Mouse (Mus musculus) heart, embryonic 14.5 days (tissue): Measurements from ENCODE around the gene Bri3bp. TPM values are rescaled to one million over a fixed set of nuclear protein-coding genes. Genes with fewer than 3 reads are reported as not detected.

Experiments used
- ATAC-seq: fragments of 200-750 bp; cut with Nextera tagmentation; 2 replicates; pipeline ENCODE4 v1.8.0; 2017; ENCODE audit warnings: low read depth, moderate TSS enrichment; ENCODE audit not compliant: insufficient number of reproducible peaks, insufficient read depth, low FRiP score
- H3K27ac ChIP-seq, 2 experiments: fragments of 200-500 bp in 1 of 2; fragments of 300-500 bp in 1 of 2; sonication (generic) in 1 of 2; replicated peaks in 1 of 2; 2 replicates each; pipeline ENCODE4 v1.5.1; 2012 to 2014; ENCODE audit warnings: low read depth in 2 of 2, low read length in 2 of 2, control low read depth in 1 of 2, mild to moderate bottlenecking in 1 of 2, mixed read lengths in 1 of 2; ENCODE audit not compliant: control insufficient read depth in 1 of 2, insufficient read depth in 1 of 2
- H3K27me3 ChIP-seq: fragments of 300-500 bp; sonication (generic); 2 replicates; pipeline ENCODE4 v1.6.1; 2014; ENCODE audit warnings: mild to moderate bottlenecking, low read length, control low read depth; ENCODE audit not compliant: control insufficient read depth, insufficient read depth
- H3K36me3 ChIP-seq: fragments of 300-500 bp; sonication (generic); 2 replicates; pipeline ENCODE4 v1.6.1; 2014; ENCODE audit warnings: mild to moderate bottlenecking, control low read depth, low read length, mixed read lengths; ENCODE audit not compliant: control insufficient read depth, insufficient read depth
- H3K4me1 ChIP-seq, 2 experiments: fragments of 200-500 bp in 1 of 2; fragments of 300-500 bp in 1 of 2; sonication (generic) in 1 of 2; 2 replicates each; pipeline ENCODE4 v1.6.1; 2012 to 2014; ENCODE audit warnings: low read length in 2 of 2, control low read depth in 1 of 2, mixed read lengths in 1 of 2; ENCODE audit not compliant: control insufficient read depth in 2 of 2, insufficient read depth in 2 of 2
- H3K4me2 ChIP-seq: fragments of 300-500 bp; sonication (generic); 2 replicates; pipeline ENCODE4 v1.6.1; 2014; ENCODE audit warnings: mild to moderate bottlenecking, low read length
- H3K4me3 ChIP-seq, 2 experiments: fragments of 200-500 bp in 1 of 2; fragments of 300-500 bp in 1 of 2; sonication (generic) in 1 of 2; 2 replicates each; pipeline ENCODE4 v1.5.1; 2012 to 2014; ENCODE audit warnings: low read length in 2 of 2, mild to moderate bottlenecking in 2 of 2, control low read depth in 1 of 2, low read depth in 1 of 2, moderate library complexity in 1 of 2; ENCODE audit not compliant: control insufficient read depth in 1 of 2, insufficient read depth in 1 of 2
- H3K9ac ChIP-seq: fragments of 300-500 bp; sonication (generic); 2 replicates; pipeline ENCODE4 v1.6.1; 2014; ENCODE audit warnings: mild to moderate bottlenecking, low read length
- H3K9me3 ChIP-seq: fragments of 300-500 bp; sonication (generic); 2 replicates; pipeline ENCODE4 v1.6.1; 2016; ENCODE audit warnings: low read length, control low read depth; ENCODE audit not compliant: control insufficient read depth
- WGBS: fragments of 180-500 bp; shearing (Covaris S2); extraction: QIAGEN DNeasy Blood & Tissue Kit; methylation state at CpG from one replicate; pipeline ENCODE4 v1.1.7; 2014; 5-methylcytosine and 5-hydroxymethylcytosine counted together
- polyA plus RNA-seq: library from polyadenylated mRNA; unstranded; fragments of >200 nt; fragmentation: Nextera tagmentation; extraction: Ambion mirVana; gene quantifications from 2 replicates; pipeline ENCODE4 v1.2.1, GENCODE M21; 2014

Bri3bp gene
- polyA plus RNA-seq, 1 experiment from 2014 or later = 34.8 TPM

DNA sequence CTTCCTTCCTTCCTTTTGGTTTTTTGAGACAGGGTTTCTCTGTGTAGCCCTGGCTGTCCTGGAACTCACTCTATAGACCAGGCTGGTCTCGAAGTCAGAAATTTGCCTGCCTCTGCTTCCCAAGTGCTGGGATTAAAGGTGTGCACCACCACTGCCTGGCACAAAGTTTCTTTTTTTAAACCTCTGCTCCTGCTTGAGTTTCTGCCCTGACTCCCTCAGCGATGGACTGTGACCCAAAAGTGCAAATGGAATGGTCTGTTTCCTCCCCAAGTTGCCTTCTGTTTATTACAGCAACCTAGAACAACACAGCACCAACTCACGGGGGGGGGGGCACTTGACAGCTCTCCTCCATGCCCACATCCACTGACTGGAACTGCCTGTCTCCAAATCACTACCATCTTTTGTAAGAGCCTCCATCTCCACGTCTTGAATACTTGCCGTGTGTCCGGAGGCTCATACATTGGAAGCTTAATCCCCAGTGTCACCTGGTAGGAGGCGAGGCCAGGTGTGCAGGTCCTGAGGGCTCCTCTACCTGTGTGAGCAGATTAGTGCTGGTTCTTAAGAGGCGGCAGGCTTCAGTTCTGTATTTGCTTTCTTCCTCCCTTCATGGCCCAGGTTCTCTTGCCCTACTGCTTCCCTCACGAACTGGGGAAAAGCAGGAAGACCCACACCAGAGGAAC is 31.6 kb downstream of the Bri3bp start:
- H3K9me3 ChIP-seq = no peaks in the 10 kb centered on the region
- no peak overlapping the region for H3K27ac ChIP-seq
- H3K36me3 ChIP-seq = no peaks in the 10 kb centered on the region
- ATAC-seq = no peak
- H3K4me2 ChIP-seq = no peak overlapping the region
- H3K9ac ChIP-seq = no peak overlapping the region
- H3K4me3 ChIP-seq = no peak overlapping the region
- H3K4me1 ChIP-seq = peaks cover 6 to 10% of the 10 kb centered on the region in 2 experiments; a peak in 3 of 4 replicates
- 63% methylated on average over 9 of the region's 9 CpGs for WGBS
- no peaks in the 10 kb centered on the region for H3K27me3 ChIP-seq

GRCm38 (mm10) chr5:125475030-125475429 is 33.7 kb downstream of the Bri3bp start:
- Histone ChIP-seq H3K27ac (no peak overlapping the region), H3K4me3 (peak overlapping the region; percentile 88 to 98), H3K27me3 (no peaks in the 10 kb centered on the region), H3K4me1 (peaks cover 6 to 10% of the 10 kb centered on the region in 2 experiments; a peak in 3 of 4 replicates), H3K4me2 (peak overlapping the region; percentile 98), H3K36me3 (no peaks in the 10 kb centered on the region), H3K9me3 (no peaks in the 10 kb centered on the region), H3K9ac (peak overlapping the region; percentile 87)
- no peak for ATAC-seq
- WGBS = 54% methylated on average over 12 of the region's 12 CpGs

DNA sequence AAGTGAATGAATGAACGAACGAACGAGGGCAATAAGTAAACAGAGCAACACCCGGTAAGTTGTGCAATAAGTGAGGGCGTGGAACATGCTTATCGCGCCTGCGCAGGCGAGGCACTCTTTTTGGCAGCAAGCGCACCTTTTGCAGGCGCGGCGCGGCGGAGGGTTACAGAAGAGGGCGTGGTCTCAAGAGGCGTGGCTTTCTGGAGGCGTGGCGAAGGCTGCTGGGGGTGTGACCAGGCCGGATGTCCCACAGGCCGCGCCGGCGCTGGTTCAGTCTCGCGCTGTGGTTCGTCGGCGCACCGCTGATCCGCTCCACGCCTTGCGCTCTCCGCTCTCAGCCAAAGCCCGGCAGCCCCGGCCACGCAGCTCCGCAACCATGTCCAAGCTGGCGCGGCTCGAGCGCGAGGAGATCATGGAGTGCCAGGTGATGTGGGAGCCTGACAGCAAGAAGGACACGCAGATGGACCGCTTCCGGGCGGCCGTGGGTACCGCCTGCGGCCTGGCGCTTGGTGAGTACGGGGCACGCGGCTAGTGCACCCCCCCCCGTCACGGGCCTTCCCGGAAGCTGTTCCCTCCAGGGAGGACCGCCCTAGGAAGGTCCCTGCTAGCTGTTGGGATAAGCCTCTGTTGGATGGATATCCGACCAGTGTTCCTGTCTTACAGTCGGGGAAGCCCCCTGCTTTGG is 34.4 kb downstream of the Bri3bp start, which contains the start of gene Aacs:
Aacs (plus strand) TSS at position 214 of the 685 bp plus-strand sequence.
- H3K36me3 ChIP-seq = no peaks in the 10 kb centered on the region
- peak within 1 kb of the TSS; percentile 98 for H3K4me2 ChIP-seq
- H3K27me3 ChIP-seq = no peaks in the 10 kb centered on the region
- H3K4me3 ChIP-seq = peak within 1 kb of the TSS; percentile 88 to 98
- peak within 1 kb of the TSS; percentile 44 to 46; a peak in 2 of 4 replicates for H3K27ac ChIP-seq
- H3K4me1 ChIP-seq = peaks cover 6 to 10% of the 10 kb centered on the region in 2 experiments; a peak in 3 of 4 replicates
- no peaks in the 10 kb centered on the region for H3K9me3 ChIP-seq
- under 1% methylated on average over 54 of the region's 60 CpGs for WGBS
- H3K9ac ChIP-seq = peak within 1 kb of the TSS; percentile 87
- peak; percentile 85 for ATAC-seq

DNA sequence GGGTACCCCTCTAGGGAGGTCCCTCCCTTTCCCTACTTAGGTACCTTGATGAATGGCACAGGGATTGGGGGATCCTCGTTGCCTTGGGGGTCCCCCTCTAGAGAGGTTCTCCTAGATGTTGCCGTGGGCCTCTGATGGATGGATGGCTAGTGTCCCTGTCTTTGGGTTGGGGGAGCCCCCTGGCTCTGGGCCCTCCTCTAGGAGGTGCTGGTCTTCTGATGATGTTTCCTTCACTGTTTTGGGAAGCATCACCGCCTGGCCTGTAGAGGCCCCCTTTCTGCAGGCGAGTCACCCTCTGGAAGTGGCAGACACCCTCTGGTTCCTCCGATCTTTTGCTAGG is 34.9 kb downstream of the Bri3bp start:
- Histone ChIP-seq H3K4me1 (peaks cover 6 to 10% of the 10 kb centered on the region in 2 experiments; a peak in 3 of 4 replicates), H3K27me3 (no peaks in the 10 kb centered on the region), H3K9ac (peak overlapping the region; percentile 87), H3K27ac (no peak overlapping the region), H3K36me3 (no peaks in the 10 kb centered on the region), H3K4me2 (peak overlapping the region; percentile 98), H3K4me3 (peak overlapping the region; percentile 88 to 98), H3K9me3 (no peaks in the 10 kb centered on the region)
- ATAC-seq = 0 out of 2 replicates have a peak, but pooled peaks have one; percentile 0
- WGBS = 30% methylated on average over 5 of the region's 5 CpGs

- peaks cover 6 to 10% of the 10 kb centered on the region in 2 experiments; a peak in 3 of 4 replicates for H3K4me1 ChIP-seq
- ATAC-seq = no peak
- H3K27ac ChIP-seq = no peak overlapping the region
- H3K27me3 ChIP-seq = no peaks in the 10 kb centered on the region
- peak overlapping the region; percentile 98 for H3K4me2 ChIP-seq
- H3K9me3 ChIP-seq = no peaks in the 10 kb centered on the region
- WGBS = 72% methylated on average over 7 of the region's 7 CpGs
- H3K9ac ChIP-seq = peak overlapping the region; percentile 87
- no peaks in the 10 kb centered on the region for H3K36me3 ChIP-seq
- H3K4me3 ChIP-seq = peak overlapping the region in 1 of 2 experiments; percentile 88; a peak in 2 of 4 replicates
These were observed 35.4 kb downstream of the Bri3bp start for GRCm38 (mm10) chr5:125476799-125477198.

DNA sequence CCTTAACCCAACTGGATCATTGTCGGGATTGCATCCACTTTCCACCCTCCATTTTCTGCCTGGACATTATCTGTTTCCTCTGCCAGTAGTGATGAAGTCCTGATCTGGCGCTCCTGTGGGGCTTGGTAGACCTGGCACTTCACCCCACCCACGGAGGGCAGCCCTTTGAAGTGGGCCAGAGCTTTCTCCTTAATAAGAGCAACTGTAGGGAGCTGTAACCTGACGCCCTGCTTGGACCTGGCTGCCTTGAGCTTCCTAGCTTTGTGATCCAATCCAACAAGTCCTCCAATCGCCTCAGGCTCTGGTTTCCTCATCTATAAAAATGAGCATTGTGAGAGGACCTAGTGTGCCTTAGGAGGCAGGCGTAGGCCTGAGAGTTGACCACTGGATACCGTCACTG is 36.2 kb downstream of the Bri3bp start:
- no peak overlapping the region for H3K27ac ChIP-seq
- no peak for ATAC-seq
- peaks cover 6 to 10% of the 10 kb centered on the region in 2 experiments; a peak in 3 of 4 replicates for H3K4me1 ChIP-seq
- no peaks in the 10 kb centered on the region for H3K9me3 ChIP-seq
- WGBS = 66% methylated on average over 7 of the region's 7 CpGs
- H3K4me2 ChIP-seq = no peak overlapping the region
- H3K9ac ChIP-seq = no peak overlapping the region
- no peaks in the 10 kb centered on the region for H3K36me3 ChIP-seq
- H3K4me3 ChIP-seq = no peak overlapping the region
- H3K27me3 ChIP-seq = no peaks in the 10 kb centered on the region

- Histone ChIP-seq H3K27me3 (no peaks in the 10 kb centered on the region), H3K4me2 (no peak overlapping the region), H3K27ac (no peak overlapping the region), H3K9me3 (no peaks in the 10 kb centered on the region), H3K36me3 (peaks cover 5% of the 10 kb centered on the region; the same call in 1 of the 2 replicates), H3K4me1 (peaks cover 6 to 10% of the 10 kb centered on the region in 2 experiments; a peak in 3 of 4 replicates), H3K4me3 (no peak overlapping the region), H3K9ac (no peak overlapping the region)
- no peak for ATAC-seq
- 87% methylated on average over 7 of the region's 7 CpGs for WGBS
These were observed 36.7 kb downstream of the Bri3bp start for GRCm38 (mm10) chr5:125478037-125478436.
